Mouse (Mus musculus) heart, adult 2 months (tissue): ENCODE data around the gene Rnf183.

Experiments
- CTCF ChIP-seq: fragments of 200-600 bp; IDR thresholded peaks from 2 replicates; pipeline ENCODE4 v1.8.1; 2022; ENCODE audit warnings: antibody characterized with exemption, mild to moderate bottlenecking, moderate library complexity
- EP300 ChIP-seq: fragments of 200-500 bp; IDR thresholded peaks from 2 replicates; pipeline ENCODE4 v1.6.1; 2011; ENCODE audit warnings: low read depth, low read length, control low read depth; ENCODE audit not compliant: insufficient read depth
- POLR2A ChIP-seq: fragments of 200-500 bp; IDR thresholded peaks from 2 replicates; pipeline ENCODE4 v1.6.1; 2011; ENCODE audit warnings: mild to moderate bottlenecking, low read depth, low read length, control low read depth; ENCODE audit not compliant: insufficient read depth

GRCm38 (mm10) chr4:62407730-62408582 is 27.1 kb downstream of the Rnf183 start:
- TF ChIP-seq POLR2A = peak; percentile 56
- TF ChIP-seq EP300 = 0 out of 2 replicates have a peak, but pooled peaks have one; percentile 28
- TF ChIP-seq CTCF = peak; percentile 73
